Mouse (Mus musculus) testis, postnatal 14 days (tissue): ENCODE measurements at regions not wholly inside any gene's neighbourhood (a gene's known extent, or its start where the extent isn't known, plus 50 kb on each side); places are given as distances from the start of the nearest gene placed in this dataset.

Experiments used
- DNase-seq: peaks from one replicate; pipeline ENCODE4 v3.0.0; 2021; ENCODE audit warnings: low spot score

DNA sequence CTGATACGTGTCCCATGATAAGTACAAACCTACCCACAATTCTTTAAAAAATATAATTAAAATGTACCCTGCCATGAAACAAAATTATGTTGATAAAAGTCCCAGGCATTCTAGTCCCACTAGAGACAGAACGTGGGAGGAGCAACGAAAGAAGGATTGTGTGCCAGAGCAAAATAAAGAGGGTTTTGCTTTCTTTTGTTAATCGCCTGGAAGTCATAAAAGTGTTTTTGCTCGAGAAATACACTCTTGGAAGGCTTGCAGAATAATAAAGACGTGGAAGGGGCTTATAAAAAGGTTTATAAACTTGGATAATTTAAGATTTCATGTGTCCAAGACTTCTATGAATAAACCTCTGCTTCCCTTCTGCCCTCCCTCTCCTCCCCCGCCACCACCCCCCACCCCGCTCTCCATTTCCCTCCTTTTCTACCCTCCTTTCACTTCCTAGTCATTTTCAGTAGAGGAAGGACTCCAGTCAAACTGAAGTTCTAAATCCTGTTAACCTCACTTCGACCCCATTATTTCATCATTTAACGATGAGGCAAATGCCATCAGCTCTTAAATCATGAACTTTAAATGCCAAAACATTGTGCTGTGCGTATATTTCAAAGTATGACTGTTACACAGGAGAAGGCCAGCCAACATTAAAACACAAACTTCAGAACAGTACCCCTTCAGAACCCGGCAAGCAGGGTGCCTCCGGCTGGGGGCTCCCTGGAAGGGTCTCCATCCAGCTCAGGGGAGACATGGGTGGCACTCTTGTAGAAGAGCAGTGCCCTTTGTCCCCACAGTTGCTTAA is 54.8 kb upstream of the Cep85l start:
- DNase-seq: no peak

DNA sequence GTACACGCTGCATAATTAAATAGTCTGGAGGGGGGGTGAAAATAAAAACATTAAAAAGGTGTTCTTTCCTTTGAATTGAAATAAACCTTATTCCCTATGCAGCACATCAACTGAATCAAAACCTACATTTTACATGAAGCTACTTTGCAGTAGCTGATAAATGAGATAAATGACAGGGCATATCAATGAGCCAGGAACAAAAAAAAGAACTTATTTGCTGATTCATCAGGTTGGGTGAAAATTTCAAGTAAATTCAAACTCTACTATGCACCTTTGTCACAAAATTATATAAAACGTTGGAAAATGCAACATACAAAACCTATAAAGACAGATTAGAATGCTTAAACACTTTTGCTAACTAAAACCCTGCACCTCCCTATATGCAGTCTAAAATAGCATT is 53.0 kb upstream of the Cep85l start:
- DNase-seq: no peak

DNA sequence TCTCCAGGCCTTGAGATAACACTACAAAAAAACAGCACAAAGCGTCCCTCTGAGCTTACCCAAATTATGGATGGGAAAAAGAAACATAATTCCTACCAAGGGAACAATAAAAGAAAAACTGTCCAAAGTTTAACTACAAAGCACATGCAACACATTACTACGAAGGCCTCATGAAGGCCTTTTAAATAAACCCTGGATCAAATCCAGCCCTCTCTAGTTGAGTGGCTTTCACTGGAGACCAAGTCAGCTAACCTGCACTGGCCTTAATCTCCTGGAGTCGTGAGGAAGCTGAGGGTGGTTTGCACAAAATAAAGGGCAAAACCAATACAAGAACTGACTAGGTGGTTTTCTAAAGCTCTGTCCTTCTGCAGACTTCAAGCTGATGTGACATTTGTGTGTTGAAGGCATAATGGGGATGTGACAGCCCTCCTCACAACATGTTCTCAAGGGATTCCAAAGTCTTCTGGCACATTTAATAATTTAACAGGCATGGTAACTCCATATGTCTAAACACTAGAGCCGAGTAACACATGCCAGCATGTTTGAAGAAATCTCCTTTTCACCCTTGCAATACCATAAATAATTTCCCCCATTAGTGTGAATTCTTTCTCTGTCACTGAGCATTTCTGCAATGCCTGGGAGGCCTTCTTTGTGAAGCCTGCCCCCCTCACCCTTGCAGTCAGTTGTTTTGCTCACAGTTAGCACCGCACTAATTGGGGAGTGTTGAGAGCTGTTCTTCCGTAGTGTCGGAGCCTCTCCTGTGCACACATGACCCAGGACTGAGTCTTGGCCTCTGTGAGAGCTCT is 50.0 kb upstream of the Cep85l start:
- DNase-seq: no peak
